Mouse (Mus musculus) CH12.LX (cell line): ENCODE results near the gene Mbtps1. TPM values are rescaled to one million over a fixed set of nuclear protein-coding genes. Genes with fewer than 3 reads are reported as not detected.

Source experiments
- DNase-seq: peaks from one replicate; pipeline ENCODE4 v3.0.0-alpha.2; 2013; ENCODE audit errors: extremely low read depth
- H3K27ac ChIP-seq: 2 replicates; pipeline ENCODE4 v1.5.1; 2012; ENCODE audit warnings: low read depth, mild to moderate bottlenecking, control low read depth, moderate library complexity; ENCODE audit not compliant: insufficient read depth
- H3K27me3 ChIP-seq: replicated peaks from 2 replicates; pipeline ENCODE3; 2012; ENCODE audit warnings: inconsistent platforms
- H3K36me3 ChIP-seq, 2 experiments: replicated peaks in 1 of 2; 2 replicates each; pipeline versions ENCODE3 to v1.6.1; 2012; ENCODE audit warnings: inconsistent platforms in 1 of 2, low read length in 1 of 2, mild to moderate bottlenecking in 1 of 2, mixed read lengths in 1 of 2, moderate library complexity in 1 of 2; ENCODE audit not compliant: control insufficient read depth in 1 of 2, insufficient read depth in 1 of 2
- H3K4me1 ChIP-seq, 2 experiments: 2 replicates each; pipeline ENCODE4 v1.6.1; 2012; ENCODE audit warnings: inconsistent platforms in 1 of 2, moderate library complexity in 1 of 2; ENCODE audit not compliant: insufficient read depth in 2 of 2, control insufficient read depth in 1 of 2
- H3K4me2 ChIP-seq: 2 replicates; pipeline ENCODE4 v1.6.1; 2012; ENCODE audit warnings: low read depth, mild to moderate bottlenecking, control low read depth; ENCODE audit not compliant: poor library complexity, insufficient read depth, severe bottlenecking
- H3K4me3 ChIP-seq, 3 experiments: fragments of 150-350 bp in 1 of 3; sonication (generic) in 1 of 3; replicated peaks in 1 of 3; 2 replicates each; pipeline versions ENCODE3 to v1.5.1; 2011 to 2012; ENCODE audit warnings: low read depth in 2 of 3, low read length in 2 of 3, mild to moderate bottlenecking in 2 of 3, moderate library complexity in 2 of 3, control low read depth in 1 of 3, improper control_type of control experiment in 1 of 3, inconsistent platforms in 1 of 3, mixed read lengths in 1 of 3; ENCODE audit not compliant: poor library complexity in 1 of 3
- H3K79me2 ChIP-seq: replicated peaks from 2 replicates; pipeline ENCODE4 v1.6.1; 2012; ENCODE audit warnings: mild to moderate bottlenecking, moderate library complexity; ENCODE audit not compliant: control insufficient read depth, poor library complexity, insufficient read depth, severe bottlenecking; ENCODE audit errors: extremely low read depth
- H3K9ac ChIP-seq: 2 replicates; pipeline ENCODE4 v1.6.1; 2012; ENCODE audit warnings: low read depth, mild to moderate bottlenecking, control low read depth, moderate library complexity; ENCODE audit not compliant: insufficient read depth
- H3K9me3 ChIP-seq: replicated peaks from 2 replicates; pipeline ENCODE3; 2012; ENCODE audit warnings: low read length, inconsistent platforms, mixed read lengths
- BHLHE40 ChIP-seq: IDR thresholded peaks from 2 replicates; pipeline ENCODE4 v1.6.1; 2011; ENCODE audit warnings: mild to moderate bottlenecking, low read depth, low read length, improper control_type of control experiment
- CHD1 ChIP-seq: IDR thresholded peaks from 2 replicates; pipeline ENCODE4 v1.6.1; 2012; ENCODE audit warnings: low read depth, low read length, improper control_type of control experiment, inconsistent platforms
- CHD2 ChIP-seq: IDR thresholded peaks from 2 replicates; pipeline ENCODE4 v1.6.1; 2011; ENCODE audit warnings: low read length, improper control_type of control experiment
- CTCF ChIP-seq, 2 experiments: IDR thresholded peaks in 1 of 2; conservative IDR thresholded peaks in 1 of 2; 2 replicates each; pipeline ENCODE4 v1.5.1; 2011 to 2012; ENCODE audit warnings: low read depth in 2 of 2, low read length in 2 of 2, improper control_type of control experiment in 1 of 2, inconsistent platforms in 1 of 2, mild to moderate bottlenecking in 1 of 2, moderate library complexity in 1 of 2
- ELF1 ChIP-seq: IDR thresholded peaks from 2 replicates; pipeline ENCODE4 v1.6.1; 2014; ENCODE audit warnings: low read depth, mild to moderate bottlenecking, inconsistent platforms, low read length, improper control_type of control experiment
- EP300 ChIP-seq: IDR thresholded peaks from 2 replicates; pipeline ENCODE4 v1.6.1; 2011; ENCODE audit warnings: low read length, improper control_type of control experiment
- ETS1 ChIP-seq: conservative IDR thresholded peaks from 2 replicates; pipeline ENCODE4 v1.6.1; 2012; ENCODE audit warnings: low read depth, mild to moderate bottlenecking, inconsistent platforms, low read length, improper control_type of control experiment, moderate library complexity
- GABPA ChIP-seq: IDR thresholded peaks from 2 replicates; pipeline ENCODE4 v1.6.1; 2012; ENCODE audit warnings: low read depth, low read length, improper control_type of control experiment, inconsistent platforms; ENCODE audit not compliant: insufficient replicate concordance
- HCFC1 ChIP-seq: IDR thresholded peaks from 2 replicates; pipeline ENCODE4 v1.6.1; 2012; ENCODE audit warnings: low read depth, mild to moderate bottlenecking, inconsistent platforms, low read length, improper control_type of control experiment
- IRF4 ChIP-seq: IDR thresholded peaks from 2 replicates; pipeline ENCODE4 v1.6.1; 2014; ENCODE audit warnings: low read depth, mild to moderate bottlenecking, inconsistent platforms, low read length, improper control_type of control experiment
- JUND ChIP-seq: conservative IDR thresholded peaks from 2 replicates; pipeline ENCODE4 v1.6.1; 2011; ENCODE audit warnings: low read depth, low read length, improper control_type of control experiment
- MAFK ChIP-seq: IDR thresholded peaks from 2 replicates; pipeline ENCODE4 v1.6.1; 2011; ENCODE audit warnings: low read length, improper control_type of control experiment; ENCODE audit not compliant: insufficient replicate concordance
- MAZ ChIP-seq: IDR thresholded peaks from 2 replicates; pipeline ENCODE4 v1.6.1; 2012; ENCODE audit warnings: low read depth, mild to moderate bottlenecking, inconsistent platforms, low read length, improper control_type of control experiment, moderate library complexity
- MEF2A ChIP-seq: IDR thresholded peaks from 2 replicates; pipeline ENCODE4 v1.6.1; 2014; ENCODE audit warnings: low read depth, mild to moderate bottlenecking, inconsistent platforms, low read length, improper control_type of control experiment, borderline replicate concordance
- MXI1 ChIP-seq: IDR thresholded peaks from 2 replicates; pipeline ENCODE4 v1.6.1; 2011; ENCODE audit warnings: mild to moderate bottlenecking, low read depth, low read length, improper control_type of control experiment
- MYC ChIP-seq: IDR thresholded peaks from 2 replicates; pipeline ENCODE4 v1.6.1; 2011; ENCODE audit warnings: low read depth, mild to moderate bottlenecking, improper control_type of control experiment, low read length
- PAX5 ChIP-seq: IDR thresholded peaks from 2 replicates; pipeline ENCODE4 v1.6.1; 2012; ENCODE audit warnings: low read length, inconsistent platforms, mixed read lengths
- POLR2A ChIP-seq: IDR thresholded peaks from 2 replicates; pipeline ENCODE4 v1.6.1; 2011; ENCODE audit warnings: low read depth, mild to moderate bottlenecking, improper control_type of control experiment, low read length
- SIN3A ChIP-seq: IDR thresholded peaks from 2 replicates; pipeline ENCODE4 v1.6.1; 2012; ENCODE audit warnings: low read length, improper control_type of control experiment, inconsistent platforms
- SMC3 ChIP-seq: IDR thresholded peaks from 2 replicates; pipeline ENCODE4 v1.6.1; 2011; ENCODE audit warnings: low read depth, low read length, improper control_type of control experiment
- USF1 ChIP-seq: IDR thresholded peaks from 2 replicates; pipeline ENCODE4 v1.6.1; 2014; ENCODE audit warnings: low read depth, mild to moderate bottlenecking, inconsistent platforms, low read length, improper control_type of control experiment
- USF2 ChIP-seq: conservative IDR thresholded peaks from 2 replicates; pipeline ENCODE4 v1.6.1; 2011; ENCODE audit warnings: low read depth, low read length, improper control_type of control experiment
- ZC3H11A ChIP-seq: IDR thresholded peaks from 2 replicates; pipeline ENCODE4 v1.6.1; 2012; ENCODE audit warnings: low read depth, mild to moderate bottlenecking, inconsistent platforms, low read length, improper control_type of control experiment
- ZKSCAN1 ChIP-seq: IDR thresholded peaks from 2 replicates; pipeline ENCODE4 v1.6.1; 2012; ENCODE audit warnings: low read depth, inconsistent platforms, low read length, improper control_type of control experiment, borderline replicate concordance
- ZMIZ1 ChIP-seq: IDR thresholded peaks from 2 replicates; pipeline ENCODE4 v1.6.1; 2012; ENCODE audit warnings: low read depth, mild to moderate bottlenecking, inconsistent platforms, low read length, improper control_type of control experiment
- dilution Hi-C: fragments of 300-500 bp; cut with MboI; formaldehyde crosslinking; loops from 2 replicates; pipeline ENCODE4 v1.14.3; 2020; ENCODE audit warnings: low sequenced_read_pairs; ENCODE audit not compliant: extremely low pct_unique_long_range_greater_than_20kb, extremely low pct_ligation_motif_present
- in situ Hi-C: fragments of 300-500 bp; cut with MboI; formaldehyde crosslinking; loops from 3 replicates; pipeline ENCODE4 v1.14.3; 2019; ENCODE audit warnings: low sequenced_read_pairs, low pct_ligation_motif_present, low pct_unique_long_range_greater_than_20kb, mixed read lengths
- polyA plus RNA-seq: library from polyadenylated mRNA; unstranded; fragments of >175 nt; gene quantifications from 2 replicates; pipeline ENCODE4 v1.2.1, GENCODE M21; 2012; ENCODE audit warnings: low read depth; ENCODE audit not compliant: insufficient read length
- total RNA-seq, 2 experiments: library from RNA; depleted of rRNA; stranded (reverse); fragments of 300-350 nt in 1 of 2; fragments of >200 nt in 1 of 2; gene quantifications; 2 replicates each; pipeline ENCODE4 v1.2.3; 2012 to 2014

Gene Mbtps1
- total and polyA plus RNA-seq, 3 experiments, result 32.6 to 41.1 (median 40.7) TPM

GRCm38 (mm10) chr8:119514940-119515339 lies 43.6 kb downstream of the Mbtps1 start:
- Histone ChIP-seq H3K36me3 (peaks cover 90 to 98% of the 10 kb centered on the region in 2 experiments), H3K9me3 (no peaks in the 10 kb centered on the region), H3K4me1 (peaks cover 0 to 12% of the 10 kb centered on the region in 2 experiments; a peak in 2 of 4 replicates), H3K27ac (no peak overlapping the region), H3K4me2 (no peak overlapping the region), H3K79me2 (no peaks in the 10 kb centered on the region), H3K27me3 (no peaks in the 10 kb centered on the region), H3K9ac (no peak overlapping the region), H3K4me3 (no peak overlapping the region)
- no peak for DNase-seq
- dilution Hi-C loops, result no loop called here
- in situ Hi-C loops, result no loop called here
- TF ChIP-seq ZKSCAN1 (no peak), MEF2A (no peak), ZMIZ1 (no peak), MAFK (no peak), CTCF (conservative IDR thresholded peaks at IDR 0.05 in 1 of 2, IDR thresholded peaks at IDR 0.05 in 1 of 2; ENCODE audit: low read depth in 2 of 2, low read length in 2 of 2) (no peak), MXI1 (no peak), MYC (no peak), POLR2A (no peak), SIN3A (no peak), BHLHE40 (no peak), IRF4 (no peak), JUND (no peak)

- DNase-seq, result no peak
- H3K27me3 ChIP-seq, result no peaks in the 10 kb centered on the region
- no peak overlapping the region for H3K4me3 ChIP-seq
- TF ChIP-seq MEF2A (no peak), GABPA (no peak), CTCF (conservative IDR thresholded peaks at IDR 0.05 in 1 of 2, IDR thresholded peaks at IDR 0.05 in 1 of 2; ENCODE audit: low read depth in 2 of 2, low read length in 2 of 2) (no peak)
- peaks cover 89 to 98% of the 10 kb centered on the region in 2 experiments for H3K36me3 ChIP-seq
- H3K4me2 ChIP-seq, result no peak overlapping the region
- H3K79me2 ChIP-seq, result no peaks in the 10 kb centered on the region
- no peak overlapping the region for H3K27ac ChIP-seq
- dilution Hi-C loops, result no loop called here
- in situ Hi-C loops, result no loop called here
- no peaks in the 10 kb centered on the region for H3K9me3 ChIP-seq
- peaks cover 0 to 12% of the 10 kb centered on the region in 2 experiments; a peak in 2 of 4 replicates for H3K4me1 ChIP-seq
- H3K9ac ChIP-seq, result no peak overlapping the region
Measured at GRCm38 (mm10) chr8:119513405-119513804, 45.1 kb downstream of the Mbtps1 start.

- H3K27ac ChIP-seq, result no peak overlapping the region
- no peak for TF ChIP-seq PAX5
- no peak for TF ChIP-seq ZMIZ1
- no peak for TF ChIP-seq USF2
- TF ChIP-seq MAFK, result no peak
- no peak for TF ChIP-seq SMC3
- no peak for TF ChIP-seq SIN3A
- TF ChIP-seq USF1, result no peak
- no peak for TF ChIP-seq ZKSCAN1
- no peak for TF ChIP-seq CTCF (conservative IDR thresholded peaks at IDR 0.05 in 1 of 2, IDR thresholded peaks at IDR 0.05 in 1 of 2; ENCODE audit: low read depth in 2 of 2, low read length in 2 of 2)
- no peak for TF ChIP-seq ETS1
- TF ChIP-seq ELF1, result no peak
- TF ChIP-seq CHD2, result no peak
- TF ChIP-seq ZC3H11A, result no peak
- no peak for TF ChIP-seq JUND
- TF ChIP-seq CHD1, result no peak
- no peak for TF ChIP-seq EP300
- TF ChIP-seq HCFC1, result no peak
- TF ChIP-seq MAZ, result no peak
- H3K9ac ChIP-seq, result no peak overlapping the region
- no peak overlapping the region for H3K4me3 ChIP-seq
- H3K27me3 ChIP-seq, result no peaks in the 10 kb centered on the region
- H3K4me1 ChIP-seq, result peaks cover 0 to 11% of the 10 kb centered on the region in 2 experiments; a peak in 2 of 4 replicates
- dilution Hi-C loops (no loop called here), in situ Hi-C loops (no loop called here)
- no peaks in the 10 kb centered on the region for H3K9me3 ChIP-seq
- no peaks in the 10 kb centered on the region for H3K79me2 ChIP-seq
- peaks cover 88 to 96% of the 10 kb centered on the region in 2 experiments for H3K36me3 ChIP-seq
- DNase-seq, result no peak
- no peak overlapping the region for H3K4me2 ChIP-seq
Measured at GRCm38 (mm10) chr8:119511722-119512121, 46.8 kb downstream of the Mbtps1 start.
